Mouse (Mus musculus) urinary bladder, postnatal 25 days (tissue): ENCODE results near the gene Hyal1.

Experiments used
- DNase-seq: peaks from one replicate; pipeline ENCODE4 v3.0.0; 2022; ENCODE audit warnings: low spot score

The Hyal1 gene

DNA sequence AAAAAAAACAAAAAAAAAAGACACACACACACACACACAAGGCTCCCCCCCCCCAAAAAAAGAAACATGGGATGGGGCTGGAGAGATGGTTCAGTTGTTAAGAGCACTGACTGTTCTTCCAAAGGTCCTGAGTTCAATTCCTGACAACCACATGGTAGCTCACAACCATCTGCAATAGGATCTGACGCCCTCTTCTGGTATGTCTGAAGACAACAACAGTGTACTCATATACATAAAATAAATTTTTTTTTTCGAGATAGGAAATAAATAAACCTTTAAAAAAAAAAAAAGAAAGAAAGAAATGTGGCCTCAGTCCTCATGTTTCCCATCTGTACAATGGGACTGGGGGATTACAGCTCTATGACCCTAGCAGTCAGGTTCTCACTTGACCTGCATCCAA is 40.7 kb downstream of the Hyal1 start:
- DNase-seq, result no peak

- no peak for DNase-seq
Observed at GRCm38 (mm10) chr9:107618098-107618497, 41.4 kb downstream of the Hyal1 start.

GRCm38 (mm10) chr9:107618778-107619545 is 42.2 kb downstream of the Hyal1 start:
- no peak for DNase-seq

- DNase-seq, result no peak
Observed at GRCm38 (mm10) chr9:107619546-107619879, 42.8 kb downstream of the Hyal1 start.

DNA sequence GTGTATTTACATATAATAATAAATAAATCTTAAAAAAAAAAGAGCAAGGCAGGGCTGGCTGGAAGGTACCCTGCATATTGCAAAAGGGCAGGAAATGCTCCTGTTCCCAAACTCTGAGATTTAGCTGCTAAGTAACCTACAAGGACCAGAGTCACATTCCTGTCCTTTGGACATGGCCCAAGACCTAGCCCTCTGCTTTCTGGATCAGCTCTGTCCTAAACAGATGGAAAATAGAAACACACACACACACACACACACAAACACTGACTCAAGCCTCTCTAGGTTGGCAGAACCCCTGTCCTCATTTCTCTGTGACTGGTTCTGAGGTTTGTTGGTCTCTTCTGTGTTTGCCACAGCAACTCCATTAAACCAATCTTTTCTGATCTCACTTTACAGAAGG is 44.2 kb downstream of the Hyal1 start:
- DNase-seq, result no peak

GRCm38 (mm10) chr9:107624539-107624938 is 47.8 kb downstream of the Hyal1 start:
- DNase-seq, result no peak

DNA sequence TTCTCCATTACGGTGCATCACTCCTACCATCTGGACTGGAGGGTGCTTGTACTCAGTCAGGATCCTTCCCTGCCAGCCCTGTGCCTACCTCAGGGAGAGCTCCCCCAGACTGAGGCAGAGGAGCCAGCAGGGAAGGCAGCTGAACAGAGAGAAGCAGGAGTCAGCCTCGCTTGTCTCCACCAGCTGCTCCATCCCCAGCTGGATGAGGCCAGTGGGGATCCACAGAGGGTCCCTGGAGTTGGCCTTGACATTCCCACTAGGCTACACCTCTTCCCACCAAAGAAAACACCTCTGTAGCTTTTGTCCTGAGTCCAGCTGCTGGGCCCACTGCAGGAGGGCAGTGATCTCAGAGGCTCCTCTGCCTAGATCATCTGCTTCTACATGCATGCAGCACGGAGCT is 48.2 kb downstream of the Hyal1 start:
- no peak for DNase-seq

DNA sequence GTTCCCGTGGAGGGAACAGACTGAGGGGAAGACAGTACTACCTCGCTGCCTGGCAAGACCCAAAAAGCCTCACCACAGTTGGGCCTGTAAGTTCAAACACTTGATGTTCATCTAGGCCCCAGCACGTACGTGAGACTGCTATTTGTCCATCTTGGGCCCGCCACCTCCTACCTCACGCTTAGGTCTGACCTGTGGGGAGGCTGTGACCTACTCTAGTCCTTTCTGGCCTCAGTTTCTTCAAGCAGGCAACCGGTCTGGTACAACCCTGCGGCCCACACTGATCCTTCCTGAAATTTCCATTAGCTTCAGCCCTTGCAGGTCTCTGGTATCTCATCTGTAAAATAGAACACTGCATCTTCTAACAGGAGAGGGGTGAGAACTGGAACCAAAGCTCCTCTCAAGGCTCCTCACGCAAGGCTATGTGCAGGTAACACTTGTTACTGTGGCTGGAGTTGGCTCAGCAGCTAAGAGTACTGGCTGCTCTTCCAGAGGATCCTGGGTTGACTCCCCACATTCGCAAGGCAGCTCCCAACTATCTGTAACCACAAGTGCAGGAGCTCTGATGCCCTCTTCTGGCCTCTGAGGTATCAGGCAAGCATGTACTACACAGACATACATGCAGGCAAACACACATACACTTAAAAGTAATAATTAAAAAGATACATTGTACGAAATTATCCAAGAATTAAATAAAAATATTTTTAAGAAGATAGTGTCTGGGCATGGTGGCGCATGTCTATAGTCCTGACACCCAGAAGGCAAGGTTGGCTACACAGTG is 48.8 kb downstream of the Hyal1 start:
- no peak for DNase-seq

DNA sequence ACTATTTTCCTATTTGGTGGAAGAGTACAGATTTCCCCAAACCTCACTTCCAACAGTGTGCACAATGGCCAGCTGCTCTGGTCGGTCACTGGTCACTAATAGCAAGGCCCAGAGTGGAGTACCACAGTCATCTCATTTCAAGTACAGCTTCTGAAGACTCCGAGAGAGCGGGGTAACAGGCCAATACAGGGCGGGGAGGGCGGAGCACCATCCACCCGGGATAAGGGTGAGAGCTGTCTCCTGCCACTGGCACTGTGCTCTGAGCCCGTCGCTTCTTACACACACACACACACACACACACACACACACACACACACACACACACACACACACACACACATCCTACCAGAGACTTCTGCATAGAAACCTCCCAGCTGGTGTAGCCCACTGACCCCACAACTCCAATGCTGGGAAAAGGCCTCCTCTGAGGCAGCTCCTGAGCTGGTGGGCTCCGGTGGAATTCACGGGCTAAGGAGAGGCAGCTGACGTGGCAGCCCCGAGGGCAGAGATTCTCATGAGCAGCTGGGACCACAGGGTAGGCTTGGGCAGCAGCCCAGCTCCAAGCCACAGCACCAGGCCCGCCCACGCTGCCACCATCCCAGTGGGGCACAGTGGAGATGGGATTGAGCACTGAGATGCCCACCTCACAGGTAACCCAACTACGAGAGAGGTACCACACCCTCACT is 49.6 kb downstream of the Hyal1 start:
- DNase-seq, result no peak

DNA sequence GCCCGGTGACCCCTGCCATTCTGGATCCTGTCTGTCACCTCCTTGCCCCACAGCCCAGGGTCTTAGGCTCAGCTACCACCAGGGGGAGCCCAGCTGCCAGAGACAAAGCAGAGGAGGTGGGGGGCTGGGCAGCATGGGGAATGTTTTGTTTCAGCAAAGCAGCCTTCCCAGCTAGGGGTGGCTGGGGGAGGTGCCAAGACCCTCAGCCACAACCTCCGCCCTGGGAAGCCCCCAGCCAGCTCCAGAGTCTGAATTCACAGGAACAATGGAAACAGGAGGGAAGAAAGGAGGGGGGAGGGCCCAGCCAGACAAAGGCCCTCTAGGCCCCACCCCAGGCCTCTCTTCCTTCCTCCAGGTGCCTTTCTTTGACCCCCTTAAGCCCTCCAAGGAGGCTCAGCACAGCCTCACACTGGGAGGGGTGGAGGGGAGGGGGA is 50.1 kb downstream of the Hyal1 start:
- DNase-seq, result peak; percentile 81

GRCm38 (mm10) chr9:107627387-107628255 is 50.9 kb downstream of the Hyal1 start:
- DNase-seq, result no peak

- no peak for DNase-seq
Observed at GRCm38 (mm10) chr9:107628721-107629410, 52.1 kb downstream of the Hyal1 start.

GRCm38 (mm10) chr9:107629411-107629730 is 52.6 kb downstream of the Hyal1 start:
- DNase-seq, result no peak

DNA sequence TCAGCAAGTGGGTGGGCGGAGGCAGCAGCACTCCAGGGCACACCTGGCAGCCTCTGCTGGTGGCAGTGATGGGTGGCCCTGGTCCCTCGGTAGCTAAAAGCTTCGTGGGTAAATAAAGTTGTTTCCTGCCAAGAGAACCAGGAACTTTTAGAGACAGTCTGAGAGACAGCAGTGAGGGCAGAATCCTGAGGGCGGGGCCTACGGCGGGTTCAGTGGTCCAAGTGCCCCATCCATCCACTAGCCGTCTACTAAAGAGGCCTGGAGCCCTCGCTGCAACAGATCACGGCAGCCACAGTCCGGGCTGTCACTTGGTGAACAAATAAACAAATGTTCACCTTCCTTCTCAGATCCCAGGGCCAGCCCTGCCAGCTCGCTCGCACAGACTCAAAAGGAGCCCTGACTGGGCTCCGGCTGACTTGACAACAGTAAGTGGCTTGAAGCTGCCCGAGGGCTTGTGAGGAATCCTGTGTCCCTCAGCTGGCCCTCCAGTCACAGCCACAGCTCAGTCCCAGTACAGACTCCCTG is 53.2 kb downstream of the Hyal1 start:
- no peak for DNase-seq

- DNase-seq, result no peak
Observed at GRCm38 (mm10) chr9:107630576-107630975, 53.8 kb downstream of the Hyal1 start.
